Mouse (Mus musculus): ENCODE data around the gene Cemip. TPM values are rescaled to one million over a fixed set of nuclear protein-coding genes. Genes with fewer than 3 reads are reported as not detected.

Cemip gene
- polyA plus RNA-seq, 2 experiments from 2014 or later = 0.22 TPM; not detected in 1

GRCm38 (mm10) chr7:83965181-83965580, 121.1 kb downstream of the Cemip start:
- ATAC-seq = no peak

GRCm38 (mm10) chr7:83952511-83952910, 133.8 kb downstream of the Cemip start:
- ATAC-seq = no peak

GRCm38 (mm10) chr7:83951327-83951726, 135.0 kb downstream of the Cemip start:
- no peak for ATAC-seq

- no peak for ATAC-seq
Observed at GRCm38 (mm10) chr7:83949662-83950061, 136.6 kb downstream of the Cemip start.

- no peak for ATAC-seq
Observed at GRCm38 (mm10) chr7:83948743-83949142, 137.6 kb downstream of the Cemip start.

- no peak for ATAC-seq
Observed at GRCm38 (mm10) chr7:83941701-83942101, 144.6 kb downstream of the Cemip start.

- ATAC-seq = no peak
Observed at GRCm38 (mm10) chr7:83940136-83940535, 146.2 kb downstream of the Cemip start.

GRCm38 (mm10) chr7:83939017-83939721, 147.1 kb downstream of the Cemip start:
- no peak for ATAC-seq

GRCm38 (mm10) chr7:83921637-83922036, 164.7 kb downstream of the Cemip start:
- ATAC-seq = no peak

- no peak for ATAC-seq
Observed at GRCm38 (mm10) chr7:83920241-83920640, 166.1 kb downstream of the Cemip start.

GRCm38 (mm10) chr7:83914566-83914965, 171.7 kb downstream of the Cemip start:
- ATAC-seq = no peak

GRCm38 (mm10) chr7:83913995-83914394, 172.3 kb downstream of the Cemip start:
- ATAC-seq = no peak

GRCm38 (mm10) chr7:83913405-83913932, 172.8 kb downstream of the Cemip start:
- no peak for ATAC-seq

GRCm38 (mm10) chr7:83911909-83912308, 174.4 kb downstream of the Cemip start:
- ATAC-seq = no peak

- ATAC-seq = no peak
Observed at GRCm38 (mm10) chr7:83904831-83905230, 181.5 kb downstream of the Cemip start.

GRCm38 (mm10) chr7:83902296-83903145, 183.8 kb downstream of the Cemip start:
- no peak for ATAC-seq

- ATAC-seq = no peak
Observed at GRCm38 (mm10) chr7:83901425-83901824, 184.9 kb downstream of the Cemip start.

GRCm38 (mm10) chr7:83900519-83900918, 185.8 kb downstream of the Cemip start:
- ATAC-seq = no peak

- no peak for ATAC-seq
Observed at GRCm38 (mm10) chr7:83898267-83898666, 188.0 kb downstream of the Cemip start.

- no peak for ATAC-seq
Observed at GRCm38 (mm10) chr7:83896077-83896740, 190.1 kb downstream of the Cemip start.

- ATAC-seq = no peak
Observed at GRCm38 (mm10) chr7:83894348-83894747, 192.0 kb downstream of the Cemip start.

- peak; percentile 3 for ATAC-seq
Observed at GRCm38 (mm10) chr7:83892333-83892669, 194.0 kb downstream of the Cemip start.

Measured in activated CD4-positive, CD25-positive, alpha-beta regulatory T cell, adult 4 months (primary cell).